Mouse (Mus musculus): Measurements from ENCODE around the gene Nkain1.

The Nkain1 gene

DNA sequence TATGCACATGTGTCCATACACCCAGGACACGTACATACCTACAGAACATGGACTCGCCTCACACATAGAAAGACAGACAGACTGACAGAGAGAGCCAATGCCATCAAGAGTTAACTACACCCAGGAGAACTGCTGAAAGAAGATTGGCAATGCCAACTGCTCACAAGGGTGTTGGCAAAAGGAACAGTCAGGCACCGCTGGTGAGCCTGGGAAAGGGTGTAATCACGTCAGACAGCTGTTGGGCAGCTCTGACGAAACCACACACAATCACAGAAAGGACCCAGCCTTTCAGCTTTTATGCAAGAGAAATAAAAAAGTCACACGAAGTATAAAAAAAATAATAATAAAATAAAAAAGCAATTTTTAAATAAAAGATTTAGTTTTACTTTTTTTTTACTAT is 57.5 kb downstream of the Nkain1 start:
- in situ Hi-C loops (cut with MboI, MseI), result no loop called here
